Mouse (Mus musculus) forebrain, embryonic 15.5 days (tissue): ENCODE measurements around the gene Ntpcr. TPM values are rescaled to one million over a fixed set of nuclear protein-coding genes. Genes with fewer than 3 reads are reported as not detected.

Experiments
- ATAC-seq: fragments of 200-750 bp; cut with Nextera tagmentation; replicated peaks from 2 replicates; pipeline ENCODE4 v1.8.0; 2017; ENCODE audit warnings: mild to moderate bottlenecking, moderate TSS enrichment, moderate library complexity
- H3K27ac ChIP-seq: fragments of 300-500 bp; sonication (generic); replicated peaks from 2 replicates; pipeline ENCODE4 v1.5.1; 2015; ENCODE audit warnings: mild to moderate bottlenecking, inconsistent platforms
- H3K27me3 ChIP-seq: fragments of 300-500 bp; sonication (generic); 2 replicates; pipeline ENCODE4 v1.6.1; 2015; ENCODE audit warnings: inconsistent platforms
- H3K36me3 ChIP-seq: fragments of 300-500 bp; sonication (generic); 2 replicates; pipeline ENCODE4 v1.6.1; 2015; ENCODE audit warnings: mild to moderate bottlenecking, inconsistent platforms
- H3K4me1 ChIP-seq: fragments of 300-500 bp; sonication (generic); 2 replicates; pipeline ENCODE4 v1.6.1; 2015; ENCODE audit warnings: inconsistent platforms
- H3K4me2 ChIP-seq: fragments of 300-500 bp; sonication (generic); replicated peaks from 2 replicates; pipeline ENCODE4 v1.6.1; 2015; ENCODE audit warnings: mild to moderate bottlenecking, inconsistent platforms
- H3K4me3 ChIP-seq: fragments of 300-500 bp; sonication (generic); 2 replicates; pipeline ENCODE4 v1.5.1; 2015; ENCODE audit warnings: mild to moderate bottlenecking, inconsistent platforms
- H3K9ac ChIP-seq: fragments of 300-500 bp; sonication (generic); replicated peaks from 2 replicates; pipeline ENCODE4 v1.6.1; 2015; ENCODE audit warnings: mild to moderate bottlenecking, inconsistent platforms
- H3K9me3 ChIP-seq: fragments of 300-500 bp; sonication (generic); 2 replicates; pipeline ENCODE4 v1.6.1; 2016; ENCODE audit warnings: inconsistent platforms
- WGBS: fragments of 180-500 bp; shearing (Covaris S2); methylation state at CpG from one replicate; pipeline ENCODE4 v1.1.7; 2015; ENCODE audit warnings: mixed read lengths; 5-methylcytosine and 5-hydroxymethylcytosine counted together
- polyA plus RNA-seq: library from polyadenylated mRNA; unstranded; fragments of >200 nt; fragmentation: Nextera tagmentation; extraction: Ambion mirVana; gene quantifications from 2 replicates; pipeline ENCODE4 v1.2.1, GENCODE M21; 2015

The Ntpcr gene
- 26.5 and 28.0 TPM in 2 replicates for polyA plus RNA-seq

DNA sequence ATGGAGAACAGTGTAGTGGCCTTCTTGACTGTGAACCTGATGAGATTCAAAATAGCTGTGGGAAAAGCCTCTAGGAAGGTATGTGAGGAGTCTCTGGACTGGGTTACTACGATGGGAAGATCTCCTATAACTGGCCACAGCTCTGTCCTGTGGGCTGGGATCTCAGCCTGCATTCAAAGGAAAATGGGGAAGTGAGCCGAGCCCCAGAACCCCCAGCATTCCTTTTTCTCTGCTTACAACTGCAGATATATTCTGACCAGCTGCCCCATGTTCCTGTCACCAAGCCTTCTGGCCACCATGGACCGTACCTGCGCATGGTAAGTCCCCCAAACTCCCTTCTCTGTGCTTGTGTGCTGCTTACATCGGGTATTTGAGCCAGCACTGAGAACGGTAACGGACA is at the start of gene Ntpcr:
Gene Ntpcr (plus strand): TSS at position 218 of the 400 bp plus-strand sequence.
- Histone ChIP-seq H3K9me3 (no peaks in the 10 kb centered on the region), H3K9ac (no peak within 1 kb of the TSS), H3K36me3 (no peaks in the 10 kb centered on the region), H3K27me3 (no peaks in the 10 kb centered on the region), H3K4me1 (peaks cover 8% of the 10 kb centered on the region; the same call in 1 of the 2 replicates), H3K27ac (no peak within 1 kb of the TSS), H3K4me3 (no peak within 1 kb of the TSS), H3K4me2 (no peak within 1 kb of the TSS)
- no peak for ATAC-seq
- WGBS: 86% methylated on average over 7 of the region's 7 CpGs

GRCm38 (mm10) chr8:125680851-125681408 is 48.8 kb upstream of the Ntpcr start:
- no peak overlapping the region for H3K9ac ChIP-seq
- ATAC-seq: no peak
- H3K4me1 ChIP-seq: peaks cover 10% of the 10 kb centered on the region; the same call in 1 of the 2 replicates
- no peaks in the 10 kb centered on the region for H3K27me3 ChIP-seq
- 37% methylated on average over 8 of the region's 8 CpGs for WGBS
- no peak overlapping the region for H3K27ac ChIP-seq
- H3K4me3 ChIP-seq: no peak overlapping the region
- no peak overlapping the region for H3K4me2 ChIP-seq
- H3K36me3 ChIP-seq: no peaks in the 10 kb centered on the region
- no peaks in the 10 kb centered on the region for H3K9me3 ChIP-seq

DNA sequence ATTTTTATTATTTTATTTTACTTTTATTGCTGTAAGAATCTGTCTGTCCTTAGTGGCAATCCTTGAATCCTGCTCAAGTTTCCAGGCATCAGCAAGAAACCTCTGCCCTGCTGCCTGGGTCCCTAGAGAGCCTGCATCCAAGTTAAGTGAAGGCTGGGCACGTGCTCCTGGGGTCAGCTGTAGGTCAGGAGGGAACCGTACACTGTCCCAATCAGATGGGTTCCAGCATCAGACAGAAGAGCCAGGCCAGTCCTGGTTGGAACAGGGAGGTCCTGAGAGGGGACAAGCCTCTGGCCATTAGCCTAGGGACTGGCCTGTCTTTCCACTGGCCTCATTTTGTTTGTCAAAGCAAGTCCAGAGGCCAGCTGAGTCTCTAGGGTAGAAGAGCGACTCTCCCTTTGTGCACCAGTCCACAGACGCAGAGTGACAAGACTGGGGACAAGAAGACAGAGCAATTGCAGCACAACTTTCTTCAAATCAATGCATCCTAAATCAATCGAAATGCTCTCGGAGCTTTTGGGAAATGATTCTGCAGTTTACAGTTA is 44.5 kb upstream of the Ntpcr start:
- Histone ChIP-seq H3K36me3 (no peaks in the 10 kb centered on the region), H3K9ac (no peak overlapping the region)

GRCm38 (mm10) chr8:125686221-125686865 is 43.4 kb upstream of the Ntpcr start:
- whole genome bisulfite sequencing: 66% methylated on average over 9 of the region's 9 CpGs
- Histone ChIP-seq H3K4me1 (no peaks in the 10 kb centered on the region), H3K9me3 (no peaks in the 10 kb centered on the region), H3K4me2 (no peak overlapping the region), H3K27me3 (no peaks in the 10 kb centered on the region), H3K9ac (no peak overlapping the region), H3K27ac (no peak overlapping the region), H3K36me3 (no peaks in the 10 kb centered on the region), H3K4me3 (no peak overlapping the region)
- no peak for ATAC-seq

More for the DNA sequence above, 44.5 kb upstream of the Ntpcr start:
- Histone ChIP-seq H3K27ac (no peak overlapping the region), H3K4me3 (no peak overlapping the region), H3K4me2 (no peak overlapping the region), H3K27me3 (no peaks in the 10 kb centered on the region), H3K4me1 (peaks cover 9% of the 10 kb centered on the region; the same call in 1 of the 2 replicates), H3K9me3 (no peaks in the 10 kb centered on the region)
- 74% methylated on average over 6 of the region's 6 CpGs for WGBS
- ATAC-seq: no peak

DNA sequence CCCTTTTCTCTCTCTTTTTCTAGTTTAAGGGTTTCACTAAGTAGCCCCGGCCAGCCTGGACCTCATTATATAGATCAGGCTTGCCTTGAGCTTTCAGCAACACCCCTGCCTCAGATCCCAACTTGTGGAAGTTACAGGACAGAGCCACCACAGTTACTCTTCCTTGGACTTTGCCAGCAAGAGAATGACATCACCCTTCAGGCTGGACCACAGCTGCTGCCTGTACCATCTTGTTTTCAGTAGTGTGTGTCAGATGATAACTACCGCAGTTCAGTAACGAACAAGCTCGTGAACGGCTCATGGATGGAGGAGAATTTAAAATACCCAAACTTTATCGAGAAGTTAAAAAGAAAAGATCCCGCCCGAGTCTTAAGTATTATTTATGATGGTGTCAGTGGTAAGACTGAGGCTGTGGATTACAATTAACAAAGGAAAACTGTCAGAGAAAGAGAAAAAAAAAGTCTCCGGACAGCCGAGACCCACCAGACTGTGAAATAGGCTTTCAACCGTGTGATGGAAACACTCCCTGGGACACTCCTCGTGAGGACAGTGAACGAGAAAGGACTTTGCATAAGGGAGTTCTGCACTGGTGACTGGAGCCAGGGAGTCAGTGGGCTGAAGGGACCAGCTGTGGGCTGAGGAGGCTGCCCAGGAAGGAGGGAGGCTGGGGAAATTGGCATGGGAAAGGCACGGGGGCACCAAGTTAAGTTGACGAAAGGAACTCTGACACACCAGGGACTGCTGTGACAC is 39.4 kb upstream of the Ntpcr start:
- no peak overlapping the region for H3K4me2 ChIP-seq
- no peak overlapping the region for H3K9ac ChIP-seq
- WGBS: 47% methylated on average over 15 of the region's 15 CpGs
- no peak for ATAC-seq
- H3K4me3 ChIP-seq: no peak overlapping the region
- no peaks in the 10 kb centered on the region for H3K4me1 ChIP-seq
- no peaks in the 10 kb centered on the region for H3K9me3 ChIP-seq
- no peaks in the 10 kb centered on the region for H3K27me3 ChIP-seq
- H3K27ac ChIP-seq: no peak overlapping the region
- H3K36me3 ChIP-seq: no peaks in the 10 kb centered on the region

DNA sequence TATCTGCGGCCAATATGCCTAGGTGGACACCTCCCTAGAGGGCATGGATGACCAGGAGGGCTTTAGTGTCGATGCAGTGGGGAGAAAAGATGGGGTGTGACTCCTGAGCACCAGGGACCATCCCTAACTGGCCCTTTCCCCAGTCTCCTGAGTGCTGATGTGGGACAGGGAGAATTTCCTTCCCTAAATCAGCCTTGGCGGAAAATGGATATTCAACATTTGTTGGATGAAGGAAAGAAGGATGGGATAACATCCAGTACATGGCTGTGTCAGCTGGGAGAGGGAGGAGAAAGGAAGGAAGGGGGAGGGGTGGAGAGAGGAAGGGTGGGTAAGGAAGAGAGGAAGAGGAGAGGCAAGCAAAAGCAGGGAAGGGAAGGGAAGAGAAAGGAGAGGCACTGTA is 38.8 kb upstream of the Ntpcr start:
- no peaks in the 10 kb centered on the region for H3K27me3 ChIP-seq
- no peak overlapping the region for H3K4me3 ChIP-seq
- no peaks in the 10 kb centered on the region for H3K4me1 ChIP-seq
- H3K36me3 ChIP-seq: no peaks in the 10 kb centered on the region
- WGBS: 92% methylated on average over 3 of the region's 3 CpGs
- H3K9me3 ChIP-seq: no peaks in the 10 kb centered on the region
- no peak overlapping the region for H3K4me2 ChIP-seq
- no peak for ATAC-seq
- H3K9ac ChIP-seq: no peak overlapping the region
- H3K27ac ChIP-seq: no peak overlapping the region

GRCm38 (mm10) chr8:125692447-125692846 is 37.3 kb upstream of the Ntpcr start:
- 50% methylated on average over 5 of the region's 5 CpGs for WGBS
- H3K9me3 ChIP-seq: no peaks in the 10 kb centered on the region
- ATAC-seq: no peak

GRCm38 (mm10) chr8:125693197-125693596 is 36.6 kb upstream of the Ntpcr start:
- Histone ChIP-seq H3K4me1 (0 out of 2 replicates have a peak, but pooled peaks cover 3% of the 10 kb centered on the region), H3K27ac (no peak overlapping the region), H3K27me3 (no peaks in the 10 kb centered on the region), H3K36me3 (no peaks in the 10 kb centered on the region), H3K9me3 (no peaks in the 10 kb centered on the region), H3K4me2 (no peak overlapping the region), H3K9ac (no peak overlapping the region), H3K4me3 (no peak overlapping the region)
- 84% methylated on average over 3 of the region's 3 CpGs for WGBS
- no peak for ATAC-seq

More at GRCm38 (mm10) chr8:125692447-125692846, 37.3 kb upstream of the Ntpcr start:
- Histone ChIP-seq H3K27ac (no peak overlapping the region), H3K4me1 (0 out of 2 replicates have a peak, but pooled peaks cover 3% of the 10 kb centered on the region), H3K27me3 (no peaks in the 10 kb centered on the region), H3K36me3 (no peaks in the 10 kb centered on the region), H3K4me3 (no peak overlapping the region), H3K9ac (no peak overlapping the region), H3K4me2 (no peak overlapping the region)

GRCm38 (mm10) chr8:125695951-125696350 is 33.8 kb upstream of the Ntpcr start:
- no peak overlapping the region for H3K9ac ChIP-seq
- H3K9me3 ChIP-seq: no peaks in the 10 kb centered on the region
- no peak overlapping the region for H3K4me3 ChIP-seq
- H3K36me3 ChIP-seq: no peaks in the 10 kb centered on the region
- H3K4me2 ChIP-seq: no peak overlapping the region
- 0 out of 2 replicates have a peak, but pooled peaks cover 3% of the 10 kb centered on the region for H3K4me1 ChIP-seq
- ATAC-seq: no peak
- H3K27ac ChIP-seq: peak overlapping the region; percentile 43
- H3K27me3 ChIP-seq: no peaks in the 10 kb centered on the region
- WGBS: 68% methylated on average over 6 of the region's 6 CpGs

DNA sequence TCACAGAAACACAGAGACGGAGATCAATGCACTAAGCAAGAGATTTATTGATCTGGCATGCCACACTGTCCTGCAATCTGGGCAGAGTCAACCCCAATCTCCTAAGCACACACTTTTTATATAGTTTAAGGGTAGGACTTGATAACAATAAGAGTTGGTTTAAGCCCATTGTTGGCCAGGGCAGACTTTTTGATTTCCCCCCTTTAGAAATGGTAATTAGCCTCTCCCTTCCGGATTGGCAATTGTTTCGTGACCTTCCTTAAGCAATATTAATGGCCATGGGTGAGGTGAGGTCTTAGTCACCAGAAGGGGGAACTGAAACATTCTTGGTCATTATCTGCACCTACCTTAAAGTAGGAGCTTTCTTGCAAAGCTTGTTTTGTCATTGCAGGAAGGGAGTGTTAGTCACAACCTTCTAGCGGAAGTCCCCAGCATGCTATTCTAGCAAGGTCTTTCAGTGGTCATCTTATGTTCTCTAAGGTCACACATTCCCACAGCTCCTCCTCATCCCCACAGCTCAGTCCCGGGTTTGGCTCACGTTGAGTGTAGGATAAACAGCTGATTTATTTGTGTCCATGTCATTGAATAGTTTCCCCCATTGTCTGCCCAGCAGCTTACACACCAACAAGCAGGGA is 30.3 kb upstream of the Ntpcr start:
- Histone ChIP-seq H3K4me3 (no peak overlapping the region), H3K4me2 (no peak overlapping the region), H3K9ac (no peak overlapping the region), H3K27me3 (no peaks in the 10 kb centered on the region), H3K4me1 (peaks cover 16% of the 10 kb centered on the region), H3K36me3 (no peaks in the 10 kb centered on the region), H3K9me3 (no peaks in the 10 kb centered on the region), H3K27ac (no peak overlapping the region)
- no peak for ATAC-seq
- WGBS: 71% methylated on average over 6 of the region's 6 CpGs

DNA sequence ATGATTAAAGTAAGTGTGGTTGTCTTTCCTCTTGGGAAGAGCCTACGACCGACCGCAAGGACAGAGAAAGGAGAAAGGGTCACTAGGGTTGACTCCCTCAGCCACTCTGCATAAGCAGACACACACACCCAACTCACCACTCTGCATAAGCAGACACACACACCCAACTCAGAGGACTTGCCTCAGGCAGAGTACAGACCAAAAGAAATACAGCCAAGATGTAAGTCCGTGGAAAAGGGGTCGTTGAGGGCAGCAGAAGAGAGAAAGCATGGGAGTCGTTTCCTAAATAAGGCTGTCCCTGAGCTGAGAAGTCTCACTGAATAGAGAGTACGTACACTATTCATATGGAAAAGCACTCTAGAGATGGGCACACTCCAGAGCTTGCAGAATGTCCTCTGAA is 29.4 kb upstream of the Ntpcr start:
- no peak overlapping the region for H3K9ac ChIP-seq
- whole genome bisulfite sequencing: 82% methylated on average over 7 of the region's 7 CpGs
- no peaks in the 10 kb centered on the region for H3K36me3 ChIP-seq
- H3K27me3 ChIP-seq: no peaks in the 10 kb centered on the region
- no peak overlapping the region for H3K4me2 ChIP-seq
- no peak for ATAC-seq
- H3K4me3 ChIP-seq: no peak overlapping the region
- H3K27ac ChIP-seq: no peak overlapping the region
- H3K9me3 ChIP-seq: no peaks in the 10 kb centered on the region
- H3K4me1 ChIP-seq: peaks cover 16% of the 10 kb centered on the region
